Mouse (Mus musculus) B cell, adult 2 months (primary cell): ENCODE results near the gene Crtap.

ENCODE experiments used
- DNase-seq, 2 experiments: peaks; one replicate each; pipeline ENCODE4 v3.0.0; 2022

The Crtap gene

GRCm38 (mm10) chr9:114389905-114390748 lies at the start of gene Crtap:
Crtap (minus strand) TSS chr9:114390675.
- peak; percentile 69 to 71 for DNase-seq

GRCm38 (mm10) chr9:114435668-114436067 lies 45.2 kb upstream of the Crtap start:
- no peak for DNase-seq

GRCm38 (mm10) chr9:114428103-114428834 lies 37.8 kb upstream of the Crtap start:
- no peak for DNase-seq

- DNase-seq: no peak
These were observed 37.0 kb upstream of the Crtap start for GRCm38 (mm10) chr9:114427425-114427824.

- DNase-seq: no peak
These were observed 35.7 kb upstream of the Crtap start for GRCm38 (mm10) chr9:114426201-114426600.

GRCm38 (mm10) chr9:114425576-114425975 lies 35.1 kb upstream of the Crtap start:
- no peak for DNase-seq

GRCm38 (mm10) chr9:114421797-114422196 lies 31.3 kb upstream of the Crtap start:
- DNase-seq: no peak

GRCm38 (mm10) chr9:114421045-114421444 lies 30.6 kb upstream of the Crtap start:
- peak; percentile 8 to 14 for DNase-seq

GRCm38 (mm10) chr9:114420443-114420842 lies 30.0 kb upstream of the Crtap start:
- no peak for DNase-seq

GRCm38 (mm10) chr9:114418187-114418586 lies 27.7 kb upstream of the Crtap start:
- peak; percentile 58 to 61 for DNase-seq

- no peak for DNase-seq
These were observed 26.4 kb upstream of the Crtap start for GRCm38 (mm10) chr9:114416646-114417517.

GRCm38 (mm10) chr9:114415701-114416100 lies 25.2 kb upstream of the Crtap start:
- DNase-seq: peak; percentile 68 to 70

- no peak for DNase-seq
These were observed 23.4 kb upstream of the Crtap start for GRCm38 (mm10) chr9:114413866-114414265.

GRCm38 (mm10) chr9:114412406-114412805 lies 21.9 kb upstream of the Crtap start:
- DNase-seq: no peak

- no peak for DNase-seq
These were observed 20.8 kb upstream of the Crtap start for GRCm38 (mm10) chr9:114411295-114411694.

GRCm38 (mm10) chr9:114410313-114410862 lies 19.9 kb upstream of the Crtap start:
- DNase-seq: no peak

- DNase-seq: no peak
These were observed 17.2 kb upstream of the Crtap start for GRCm38 (mm10) chr9:114407676-114408075.

GRCm38 (mm10) chr9:114401685-114402080 lies 11.2 kb upstream of the Crtap start:
- peak; percentile 52 to 54 for DNase-seq

- DNase-seq: peak; percentile 78 to 79
These were observed 10.6 kb upstream of the Crtap start, which contains the start of the genes Glb1 and Tmppe for GRCm38 (mm10) chr9:114400949-114401684. Glb1 (plus strand) TSS chr9:114401076. Tmppe (plus strand) TSS chr9:114401105.

GRCm38 (mm10) chr9:114400588-114400948 lies 10.1 kb upstream of the Crtap start:
- DNase-seq: no peak

GRCm38 (mm10) chr9:114399680-114400079 lies 9.2 kb upstream of the Crtap start:
- DNase-seq: no peak

- DNase-seq: no peak
These were observed 4.8 kb upstream of the Crtap start for GRCm38 (mm10) chr9:114395258-114395657.
